Mouse (Mus musculus) layer of hippocampus, postnatal 36 days (tissue): ENCODE data around the gene Trpt1. TPM values are rescaled to one million over a fixed set of nuclear protein-coding genes. Genes with fewer than 3 reads are reported as not detected.

Experiments used
- DNase-seq, 2 experiments: peaks; one replicate each; pipeline ENCODE4 v3.0.0; 2022
- total RNA-seq, 2 experiments: library from RNA; stranded (reverse); gene quantifications; 2 replicates each; pipeline ENCODE4 v1.2.3; 2021

Trpt1 gene
- total RNA-seq = 10 to 100 TPM; 13.1 to 17.8 TPM

DNA sequence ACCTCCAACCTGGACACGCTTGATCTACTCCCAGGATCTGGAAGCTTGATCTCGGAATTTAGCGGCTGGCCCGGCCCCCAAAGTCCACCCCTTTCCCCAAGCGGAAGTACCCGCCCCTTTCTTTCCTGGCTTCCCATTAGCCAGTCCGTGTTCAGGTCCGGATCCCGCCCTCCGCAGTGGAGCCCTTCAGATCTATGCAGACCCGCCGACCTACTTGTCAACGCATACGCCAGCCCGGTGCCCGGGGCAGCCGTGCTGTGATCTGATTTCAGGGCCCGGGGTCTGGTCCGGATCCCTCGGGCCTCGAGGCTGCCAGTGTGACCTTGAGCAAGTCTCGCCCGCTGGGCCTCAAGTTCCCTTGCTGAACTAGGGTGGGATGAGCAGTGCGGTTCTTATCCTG is at the start of gene Trpt1, which contains the start of gene Nudt22:
Gene Trpt1 (plus strand): TSS at position 126 of the 400 bp plus-strand sequence.
Gene Nudt22 (minus strand): TSS at position 112 of the 400 bp plus-strand sequence.
- DNase-seq = peak; percentile 82 to 83

DNA sequence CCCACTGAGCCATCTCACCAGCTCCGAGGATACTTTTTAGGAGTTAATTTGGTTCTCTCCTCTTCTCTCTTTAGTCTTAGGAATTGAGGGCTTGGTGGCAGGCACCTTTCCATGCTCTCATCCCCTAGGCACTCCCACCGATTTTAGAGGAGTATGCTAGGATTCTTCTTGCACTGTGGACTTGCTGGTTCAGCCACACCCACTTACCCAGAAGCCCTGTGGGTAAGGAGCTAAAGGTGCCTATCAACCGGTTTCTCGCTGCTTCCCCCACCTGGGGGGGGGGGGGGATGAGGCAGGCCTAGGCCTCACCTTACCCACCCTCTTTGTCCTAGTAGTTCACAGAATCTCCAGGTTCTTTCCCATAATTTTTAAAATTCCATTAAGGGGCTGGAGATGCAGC is 48.2 kb upstream of the Trpt1 start:
- DNase-seq = no peak

DNA sequence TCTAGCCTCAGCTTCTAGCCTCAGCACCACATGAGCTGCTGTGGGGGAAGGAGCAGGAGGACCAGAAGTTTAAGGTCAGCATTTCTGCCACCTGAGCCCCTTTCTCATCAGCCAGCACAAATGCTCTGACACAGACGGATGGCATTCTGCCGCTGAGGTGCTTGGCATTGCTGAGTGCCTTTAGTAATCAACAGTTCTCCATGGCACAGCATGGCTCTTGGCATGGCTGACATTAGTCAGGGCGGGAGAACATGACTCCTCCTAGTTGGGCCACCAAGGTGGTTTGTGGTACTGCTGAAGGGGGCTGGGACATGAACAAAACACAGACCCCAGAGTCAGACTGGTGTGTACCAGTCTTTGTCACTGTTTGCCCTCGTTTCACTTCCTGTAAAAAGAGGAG is 47.7 kb upstream of the Trpt1 start:
- no peak for DNase-seq

DNA sequence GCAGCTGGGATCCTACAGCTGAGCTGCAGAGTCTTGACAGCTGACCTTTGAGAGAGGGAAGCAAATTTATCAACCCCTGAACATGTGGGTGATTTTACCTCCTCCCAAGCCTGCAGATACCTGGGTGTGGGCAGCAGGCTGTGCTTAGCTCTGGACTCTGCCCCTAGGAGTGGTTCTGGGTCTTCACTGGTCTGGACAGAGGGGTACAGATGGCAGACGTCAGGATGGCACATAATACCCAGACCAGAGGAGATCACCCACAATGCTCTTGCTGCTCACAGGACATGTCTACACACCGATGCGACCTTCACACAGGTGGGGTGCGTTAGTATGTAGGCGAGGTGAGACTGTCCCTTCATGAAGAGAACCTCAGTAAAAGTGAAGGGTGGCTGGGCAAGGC is 46.4 kb upstream of the Trpt1 start:
- DNase-seq = no peak

DNA sequence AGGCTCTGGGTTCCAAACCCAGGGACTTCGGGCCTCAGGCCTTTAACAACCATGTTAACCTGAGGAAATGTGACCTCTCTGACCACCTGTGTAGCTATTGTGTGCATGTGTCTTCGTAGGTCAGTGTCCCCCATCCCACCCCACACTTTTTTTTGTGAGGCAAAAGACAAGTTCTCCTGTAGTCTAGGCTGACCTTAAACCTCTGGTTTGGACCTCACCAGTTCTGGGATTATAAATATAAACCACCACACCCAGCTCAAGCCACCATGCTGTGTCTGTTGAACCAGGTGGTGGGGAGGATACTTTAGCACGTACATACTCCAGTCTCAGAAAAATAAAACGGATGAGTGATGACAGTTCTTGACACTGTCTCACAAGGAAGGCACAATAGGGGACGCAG is 46.0 kb upstream of the Trpt1 start:
- DNase-seq = no peak

DNA sequence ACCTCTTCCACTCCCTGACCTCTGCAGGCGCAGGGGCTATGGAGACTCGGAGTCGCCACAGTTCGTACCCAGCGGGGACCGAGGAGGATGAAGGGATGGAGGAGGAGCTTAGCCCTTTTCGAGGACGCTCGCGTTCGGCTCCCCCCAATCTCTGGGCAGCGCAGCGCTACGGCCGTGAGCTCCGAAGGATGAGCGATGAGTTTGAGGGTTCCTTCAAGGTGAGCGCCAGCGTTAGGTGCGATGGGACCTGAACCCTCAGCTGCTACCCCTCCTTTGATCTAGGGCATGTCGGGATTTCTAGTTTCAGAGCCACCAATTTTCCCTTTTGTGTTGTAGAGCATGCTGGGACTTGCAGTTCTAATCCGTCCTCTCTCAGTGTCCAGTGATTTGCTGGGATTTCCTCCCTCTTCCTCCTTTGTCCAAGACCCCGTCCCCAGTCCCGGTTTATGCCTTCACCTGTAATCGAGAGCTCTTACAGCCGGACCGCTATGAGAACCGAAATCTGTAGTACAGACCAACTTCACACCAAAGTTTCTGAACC is 45.2 kb upstream of the Trpt1 start:
- DNase-seq = peak; percentile 64 to 76

DNA sequence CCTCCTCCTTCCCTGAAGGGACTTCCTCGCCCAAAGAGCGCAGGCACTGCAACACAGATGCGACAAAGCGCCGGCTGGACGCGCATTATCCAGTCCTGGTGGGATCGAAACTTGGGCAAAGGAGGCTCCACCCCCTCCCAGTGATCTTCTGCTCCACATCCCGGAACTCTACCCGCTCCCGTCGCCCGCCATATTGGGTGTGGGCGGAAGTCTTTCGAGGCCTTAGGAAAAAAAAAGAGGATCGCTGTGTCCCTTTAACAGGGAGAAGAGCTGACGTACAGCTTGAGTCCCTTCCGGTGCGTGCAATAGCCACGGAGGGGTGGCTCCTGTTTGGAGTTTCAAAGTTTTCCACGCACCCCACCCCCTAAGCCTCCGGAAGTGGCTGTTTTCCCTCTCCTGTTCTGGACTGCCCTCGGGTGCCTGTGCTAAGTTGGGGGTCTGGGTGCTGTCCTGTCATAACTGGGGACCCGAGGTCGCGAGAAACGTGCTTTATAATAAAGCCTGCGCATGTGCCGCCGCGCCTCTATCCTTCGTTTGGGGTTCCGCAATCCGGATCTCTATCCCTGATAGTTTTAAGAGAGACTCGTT is 44.5 kb upstream of the Trpt1 start:
- DNase-seq = peak; percentile 94 to 95

DNA sequence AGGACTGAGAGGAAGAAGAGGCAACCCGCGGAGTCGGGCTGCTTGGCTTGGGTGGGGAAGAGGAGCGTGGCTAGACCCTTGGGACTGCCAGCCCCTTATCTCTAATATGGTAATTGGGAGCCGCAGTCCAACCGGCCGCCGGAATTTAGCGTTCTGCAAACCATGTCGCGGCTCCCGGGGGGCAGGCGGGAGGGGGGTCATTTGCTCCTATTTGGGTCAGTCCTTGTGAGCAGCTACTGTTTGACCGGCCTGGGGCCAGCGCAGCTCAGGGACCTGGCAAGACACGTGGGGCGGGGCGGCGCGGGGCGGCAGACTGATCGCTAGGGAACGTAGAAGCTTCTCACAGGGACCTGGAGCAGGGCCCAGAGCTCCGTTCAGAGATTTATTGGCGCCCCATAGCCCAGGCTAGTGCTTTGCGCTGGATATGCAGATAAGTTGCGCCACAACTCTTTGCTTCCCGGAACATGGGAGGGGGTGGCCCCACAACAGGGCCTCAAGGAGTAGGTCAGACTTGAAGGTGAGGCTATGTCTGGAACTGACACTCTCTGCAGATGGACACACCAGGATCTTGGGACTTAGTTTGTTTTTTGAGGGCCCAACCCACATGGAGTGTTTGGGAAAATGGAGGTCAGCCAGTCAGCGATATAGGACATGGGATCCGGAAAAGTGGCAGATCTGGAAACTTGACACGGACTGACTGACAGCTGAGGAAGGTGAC is 43.8 kb upstream of the Trpt1 start:
- peak; percentile 67 to 76 for DNase-seq

DNA sequence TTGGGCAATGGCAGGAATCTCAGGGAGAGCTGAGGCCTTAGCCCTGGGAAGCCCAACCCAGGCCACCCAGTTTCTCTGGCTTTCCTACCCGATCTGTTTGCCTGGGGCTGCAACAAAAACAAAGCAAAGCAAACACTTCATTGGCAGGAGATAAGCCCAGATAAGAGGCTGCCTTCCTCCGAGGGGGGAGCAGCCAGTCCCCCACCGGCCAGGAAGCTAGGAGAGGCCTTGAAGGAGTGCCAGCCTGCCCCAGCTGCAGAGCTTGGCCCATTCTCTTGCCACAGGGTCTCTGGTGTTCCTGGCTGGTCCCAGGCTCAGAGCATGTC is 43.3 kb upstream of the Trpt1 start:
- DNase-seq = no peak

DNA sequence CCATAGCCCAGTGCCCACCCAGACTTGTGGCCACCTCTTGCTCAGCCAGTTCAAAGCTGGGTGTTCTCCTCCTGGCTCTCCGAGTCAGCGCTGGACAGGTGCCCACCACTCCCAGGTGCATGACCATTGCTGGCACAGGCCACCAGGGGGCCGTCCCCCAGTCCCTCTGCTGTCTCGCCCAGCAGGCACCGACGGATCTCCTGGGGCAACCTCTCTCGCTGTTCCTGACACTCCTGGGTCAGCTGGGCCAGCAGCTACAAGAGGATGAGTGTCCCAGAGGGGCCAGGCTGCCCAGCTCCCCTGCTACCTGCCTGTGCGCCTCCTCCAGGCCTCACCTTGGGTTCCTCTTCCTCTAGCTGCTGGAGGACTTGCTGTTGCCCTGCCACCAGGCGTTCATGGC is 41.9 kb upstream of the Trpt1 start:
- no peak for DNase-seq

DNA sequence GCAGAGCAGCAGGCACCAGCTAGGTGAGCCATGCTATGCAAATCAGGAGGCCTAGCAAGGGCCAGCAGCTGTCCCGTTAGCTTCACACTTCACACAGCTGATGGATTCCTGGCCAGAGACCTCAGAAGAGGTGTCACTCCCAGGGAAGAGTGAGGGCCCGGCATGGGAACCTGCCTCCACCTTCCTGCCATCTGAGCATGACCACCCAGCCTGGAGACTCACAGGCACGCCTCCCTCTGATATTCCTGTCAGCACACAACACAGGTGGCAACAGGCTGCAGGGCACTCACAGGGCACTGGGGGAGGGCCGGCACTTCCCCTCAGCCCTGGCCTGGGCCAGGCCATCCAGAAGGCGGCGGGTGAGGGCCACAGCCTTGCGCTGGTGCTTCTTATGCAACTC is 40.5 kb upstream of the Trpt1 start:
- DNase-seq = no peak

DNA sequence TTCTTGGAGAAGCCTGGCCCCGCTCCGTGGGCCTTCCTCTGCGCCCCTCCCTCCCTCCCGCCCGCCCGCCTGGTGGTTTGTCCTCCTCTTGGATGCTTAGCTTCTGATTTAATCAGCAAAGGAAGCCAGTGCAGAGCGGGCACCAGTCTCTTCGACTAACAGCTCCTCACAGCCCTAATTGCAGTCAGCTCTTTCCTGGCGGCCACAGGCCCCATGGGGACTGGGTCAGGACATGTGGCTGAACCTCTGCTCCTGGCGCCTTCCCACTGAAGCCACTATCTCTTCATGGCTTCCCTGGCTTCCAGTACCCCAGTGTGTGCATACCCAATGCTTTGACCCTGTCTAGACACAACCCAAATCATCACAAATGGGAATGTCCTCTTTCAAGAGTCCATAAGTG is 39.5 kb upstream of the Trpt1 start:
- no peak for DNase-seq

DNA sequence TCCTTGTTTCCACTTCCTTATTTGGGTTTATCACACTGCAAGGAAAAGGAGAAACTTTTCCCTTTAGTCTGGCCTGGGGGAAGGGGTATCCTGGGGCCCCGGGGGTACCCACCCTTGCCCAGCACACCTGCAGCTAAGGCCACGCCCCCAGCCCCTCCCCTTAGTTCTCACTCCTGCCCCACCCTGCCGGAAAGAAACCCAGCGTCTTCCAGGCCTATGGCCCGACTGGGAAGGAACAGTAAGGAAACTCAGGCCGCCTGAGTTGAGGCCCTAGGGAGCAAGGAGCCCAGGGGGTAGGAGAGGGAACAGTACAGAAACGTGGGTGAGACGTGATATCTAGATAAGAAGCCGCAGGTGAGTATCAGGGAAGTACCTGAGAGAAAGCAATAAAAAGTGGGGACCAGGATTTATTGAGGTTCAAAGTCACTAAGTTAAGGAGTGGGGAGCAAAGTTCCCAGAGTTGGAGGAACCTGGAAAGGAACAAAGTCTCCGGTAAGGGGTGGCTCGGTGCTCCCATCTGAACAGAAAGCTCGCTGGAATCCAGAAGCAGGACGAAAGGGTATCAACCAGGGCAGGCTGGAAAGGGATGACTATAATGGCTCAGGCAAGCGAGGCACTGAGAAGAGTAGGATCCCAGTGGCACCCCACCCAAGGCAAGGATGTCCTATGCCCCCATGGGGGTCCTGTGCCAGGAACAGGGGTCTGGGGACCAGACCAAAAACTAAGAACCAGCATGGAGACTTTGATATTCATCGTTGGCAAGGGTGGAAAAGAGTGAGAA is 27.2 kb upstream of the Trpt1 start:
- DNase-seq = no peak

DNA sequence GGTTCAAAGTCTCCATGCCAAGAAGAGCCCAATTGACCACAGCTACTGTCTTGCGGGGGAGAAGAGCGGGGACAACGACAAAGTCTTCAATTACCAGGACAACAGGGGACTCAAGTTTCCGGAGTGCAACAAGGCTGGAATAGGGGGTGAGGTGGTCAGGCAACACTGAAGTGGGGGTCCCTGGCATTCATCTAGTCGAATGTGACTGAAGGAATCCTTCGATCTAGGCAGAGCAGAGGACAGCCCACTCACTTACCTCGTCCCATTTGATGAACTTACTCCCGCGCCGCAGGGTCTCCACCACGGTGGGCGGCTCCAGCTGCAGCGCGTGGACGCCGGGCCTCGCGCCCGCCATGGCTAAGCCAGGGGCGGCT is 26.7 kb upstream of the Trpt1 start:
- DNase-seq = no peak

DNA sequence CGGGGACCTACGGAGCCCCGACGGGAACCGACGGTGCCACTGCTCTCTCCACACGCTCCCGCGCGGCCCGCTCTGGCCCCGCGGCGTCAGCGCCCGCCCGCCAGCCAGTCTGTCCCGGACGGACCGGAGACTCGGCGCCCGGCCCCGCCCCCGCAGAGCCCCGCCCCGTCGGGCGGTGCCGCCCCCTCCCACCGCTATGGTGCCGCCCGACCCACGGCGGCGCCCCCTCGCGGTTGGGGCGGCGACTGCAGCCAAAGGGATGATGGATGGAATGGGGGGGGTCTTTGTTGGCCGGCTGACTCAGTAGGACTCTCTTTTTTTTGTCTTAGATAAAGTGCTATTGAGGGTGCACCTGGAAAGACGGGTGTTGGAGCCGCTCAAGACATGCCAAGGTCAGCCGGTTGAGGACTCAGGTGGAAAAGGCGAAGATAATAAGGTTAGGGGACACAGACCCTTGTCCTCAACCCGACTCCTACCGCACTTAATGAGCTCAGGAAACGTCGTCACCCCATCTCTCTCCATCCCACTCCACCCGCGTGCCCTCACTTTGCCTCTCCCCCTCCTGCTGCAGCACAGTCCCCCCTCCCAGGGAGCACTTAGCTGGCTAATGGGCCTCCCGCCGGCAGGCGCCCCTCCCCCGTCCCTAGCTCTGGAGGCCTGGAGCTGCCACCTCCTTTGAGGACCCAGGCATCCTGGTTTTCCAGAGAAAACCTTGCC is 26.1 kb upstream of the Trpt1 start:
- DNase-seq = no peak

DNA sequence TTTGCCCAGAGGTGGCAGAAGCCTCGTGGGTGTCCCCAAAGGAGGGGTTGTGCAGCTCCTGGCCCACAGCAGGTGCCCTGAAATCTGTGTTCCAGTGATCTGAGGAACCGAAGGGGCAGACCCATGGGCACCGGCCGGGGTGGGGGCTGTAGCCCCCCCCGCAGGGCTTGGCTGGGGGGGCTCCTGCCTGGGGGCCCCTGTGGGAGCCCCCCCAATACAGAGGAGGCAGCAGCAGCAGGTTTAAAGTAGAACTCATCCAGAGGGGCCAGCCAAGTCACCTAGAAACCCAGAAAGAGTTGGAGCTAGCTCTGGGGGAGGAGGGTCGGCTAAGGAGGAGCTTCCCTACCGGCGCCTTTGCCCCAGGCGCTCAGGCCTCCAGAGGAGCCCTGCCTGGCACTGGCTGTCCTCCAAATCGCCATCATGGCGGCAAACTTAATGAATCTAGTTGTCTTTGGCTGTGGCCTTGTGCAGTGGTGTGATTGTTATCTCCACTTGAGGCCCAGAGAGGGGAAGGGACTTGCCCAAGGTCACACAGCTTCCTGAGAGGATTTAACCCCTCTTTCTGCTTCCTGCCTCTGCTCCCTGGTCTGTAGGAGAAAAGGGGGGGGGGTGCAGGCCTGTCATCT is 25.4 kb upstream of the Trpt1 start:
- DNase-seq = no peak

DNA sequence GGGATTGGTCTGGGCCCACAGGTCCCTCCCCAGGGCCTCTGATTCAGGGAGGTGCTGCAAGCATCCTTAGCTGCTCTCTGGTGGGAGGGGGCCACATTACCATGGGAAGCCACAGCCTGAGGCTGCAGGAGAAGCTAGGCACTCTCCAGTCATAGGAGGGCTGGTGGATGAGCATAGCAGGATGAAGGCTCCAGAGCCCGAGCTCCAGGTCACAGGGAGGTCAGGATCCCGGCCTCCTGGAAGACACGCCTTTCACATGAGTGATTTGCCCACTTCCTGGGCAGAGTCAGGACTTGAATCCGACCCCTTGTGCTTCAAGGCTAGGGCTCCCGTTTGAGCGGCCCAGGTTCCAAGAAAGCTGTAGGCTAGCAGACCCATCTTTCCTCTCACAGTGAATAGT is 24.3 kb upstream of the Trpt1 start:
- no peak for DNase-seq

DNA sequence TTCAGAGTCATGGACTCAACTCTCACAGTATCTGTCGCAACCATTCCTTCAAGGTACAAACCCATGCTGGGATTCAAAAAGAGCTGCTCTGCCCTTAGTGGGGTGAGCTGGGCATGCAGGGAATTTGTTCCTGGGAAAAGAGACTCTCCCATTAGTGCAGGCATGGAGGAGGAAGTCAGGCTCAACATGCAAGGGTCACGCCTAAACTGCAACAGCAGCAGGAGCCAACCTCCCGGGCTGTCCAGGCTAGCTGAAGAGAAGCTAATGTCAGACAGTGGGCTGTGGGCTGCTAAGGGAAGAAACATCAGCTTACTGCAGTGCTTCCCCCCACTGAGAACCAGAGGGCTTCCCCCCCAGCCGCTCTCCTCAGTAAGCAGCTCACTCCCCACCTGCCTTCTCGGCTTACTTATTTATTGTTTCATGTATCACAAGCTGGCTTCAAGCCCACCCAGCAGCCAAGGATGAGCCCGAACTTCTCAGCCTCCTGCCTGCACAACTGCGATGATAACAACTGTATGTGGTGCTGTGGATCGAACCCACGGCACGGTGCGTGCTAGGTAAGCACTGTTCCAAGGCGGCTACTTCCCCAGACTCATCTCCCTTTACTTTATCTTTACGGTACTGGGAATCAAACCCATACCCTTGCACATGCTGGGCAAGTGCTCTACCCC is 23.5 kb upstream of the Trpt1 start:
- no peak for DNase-seq

DNA sequence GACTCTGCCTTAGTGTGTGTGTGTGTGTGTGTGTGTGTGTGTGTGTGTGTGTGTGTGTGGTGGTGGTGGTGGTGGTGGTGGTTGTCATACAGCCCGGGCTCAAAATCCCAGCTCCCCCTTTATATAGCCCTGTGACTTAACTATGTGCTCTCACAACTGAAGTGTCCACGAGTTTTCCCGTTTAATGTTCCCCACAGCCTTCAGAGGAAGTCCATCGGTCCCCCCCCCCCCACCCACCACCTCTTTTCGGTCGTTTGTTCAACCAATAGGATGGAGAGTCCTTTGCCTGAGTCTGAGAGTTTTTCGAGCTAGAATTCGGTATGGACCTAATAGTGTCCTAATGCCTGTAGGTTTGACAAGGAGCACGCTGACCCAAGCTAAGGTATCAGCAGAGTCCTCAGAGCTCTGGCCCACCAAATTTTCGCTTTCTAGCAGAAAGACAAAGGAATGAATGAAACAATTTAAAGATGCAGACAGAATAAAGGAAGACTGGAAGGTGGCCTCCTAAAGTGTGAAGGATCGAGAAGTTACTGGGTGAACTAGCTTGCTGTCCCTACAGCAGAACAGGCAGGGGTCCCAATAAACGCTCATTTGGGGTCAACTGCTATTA is 22.2 kb upstream of the Trpt1 start:
- no peak for DNase-seq

DNA sequence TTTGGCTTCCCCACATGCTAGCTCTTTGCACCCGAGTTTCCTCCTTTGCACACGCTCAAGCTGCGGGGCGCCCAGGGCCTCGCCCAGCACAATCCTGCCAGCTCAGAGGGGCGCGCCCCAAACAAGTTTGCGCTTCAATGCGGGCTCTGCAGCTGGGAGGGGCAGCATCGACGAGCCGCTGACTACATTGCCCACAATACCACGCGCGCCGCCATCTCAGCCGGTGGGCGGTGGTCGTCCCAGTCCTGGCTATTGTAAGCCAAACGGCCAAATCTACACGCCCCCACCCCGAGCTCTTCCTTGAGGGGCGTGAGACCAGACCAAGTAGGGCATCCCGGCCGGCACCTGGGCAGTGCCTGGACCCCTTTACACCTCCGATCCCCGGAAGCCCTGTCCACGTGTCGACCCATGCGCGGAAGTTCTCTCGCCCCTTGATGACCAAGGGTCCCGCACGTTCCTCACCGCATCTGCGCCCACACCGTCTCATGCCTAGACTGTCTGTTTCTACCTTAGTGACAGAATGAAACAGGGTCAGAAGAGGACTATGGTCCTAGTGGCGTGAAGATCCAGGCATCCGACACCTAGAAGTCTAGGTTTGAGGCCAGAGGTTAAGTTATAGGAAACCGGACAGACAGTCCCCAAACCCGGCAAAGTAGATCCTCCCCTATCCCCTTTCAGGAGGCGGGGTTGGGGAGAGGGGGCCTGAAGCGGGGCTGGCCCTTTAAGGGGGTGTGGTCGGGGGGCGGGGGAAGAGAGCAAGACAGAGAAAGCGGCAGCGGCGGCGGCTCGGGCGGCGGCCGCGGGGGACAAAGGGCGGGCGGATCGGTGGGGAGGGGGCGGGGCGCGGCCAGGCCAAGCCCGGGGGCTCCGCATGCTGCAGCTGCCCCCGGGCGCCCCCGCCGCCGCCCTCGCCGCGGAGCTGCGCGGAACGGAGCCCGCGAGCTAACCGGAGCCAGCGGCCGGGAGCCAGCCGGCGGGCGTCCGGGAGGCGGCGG is 21.4 kb upstream of the Trpt1 start, which contains the start of gene Ppp1r14b:
Gene Ppp1r14b (plus strand): TSS at position 758 of the 995 bp plus-strand sequence.
- peak; percentile 77 to 79 for DNase-seq
